Mouse (Mus musculus) kidney, postnatal 36 days (tissue): ENCODE measurements around the gene Atg101.
A peak's percentile ranks its signal among the peaks of the same experiment; 100 is the strongest.

Source experiments
- DNase-seq, 2 experiments: peaks; one replicate each; pipeline ENCODE4 v3.0.0; 2021 to 2022; ENCODE audit warnings: mixed read lengths in 2 of 2

Atg101 gene

GRCm38 (mm10) chr15:101283911-101284750 lies at the start of gene Atg101:
Gene Atg101, plus strand, starts transcription at chr15:101284272.
- peak; percentile 89 to 94 for DNase-seq

GRCm38 (mm10) chr15:101234611-101235341 lies 49.3 kb upstream of the Atg101 start:
- no peak for DNase-seq

GRCm38 (mm10) chr15:101235342-101235698 lies 48.8 kb upstream of the Atg101 start:
- DNase-seq, result no peak

GRCm38 (mm10) chr15:101235728-101236327 lies 48.2 kb upstream of the Atg101 start:
- DNase-seq, result no peak

- DNase-seq, result peak; percentile 76 to 92
Observed at GRCm38 (mm10) chr15:101236878-101237277, 47.2 kb upstream of the Atg101 start.

- peak; percentile 43 to 80 for DNase-seq
Observed at GRCm38 (mm10) chr15:101238885-101239511, 45.1 kb upstream of the Atg101 start.

- no peak for DNase-seq
Observed at GRCm38 (mm10) chr15:101239821-101240220, 44.3 kb upstream of the Atg101 start.

- DNase-seq, result peak; percentile 90 to 93
Observed at GRCm38 (mm10) chr15:101240799-101241204, 43.3 kb upstream of the Atg101 start.

- DNase-seq, result no peak
Observed at GRCm38 (mm10) chr15:101241236-101241635, 42.8 kb upstream of the Atg101 start.

- no peak for DNase-seq
Observed at GRCm38 (mm10) chr15:101241853-101242252, 42.2 kb upstream of the Atg101 start.

- peak; percentile 87 to 88 for DNase-seq
Observed at GRCm38 (mm10) chr15:101242645-101243044, 41.4 kb upstream of the Atg101 start.

- DNase-seq, result no peak
Observed at GRCm38 (mm10) chr15:101244012-101244411, 40.1 kb upstream of the Atg101 start.

GRCm38 (mm10) chr15:101246231-101247154 lies 37.6 kb upstream of the Atg101 start:
- peak; percentile 97 to 99 for DNase-seq

GRCm38 (mm10) chr15:101247155-101247498 lies 36.9 kb upstream of the Atg101 start:
- no peak for DNase-seq

GRCm38 (mm10) chr15:101248029-101248710 lies 35.9 kb upstream of the Atg101 start:
- DNase-seq, result no peak

- no peak for DNase-seq
Observed at GRCm38 (mm10) chr15:101250220-101250800, 33.8 kb upstream of the Atg101 start.

GRCm38 (mm10) chr15:101251930-101252329 lies 32.1 kb upstream of the Atg101 start:
- DNase-seq, result no peak

- no peak for DNase-seq
Observed at GRCm38 (mm10) chr15:101252614-101253013, 31.5 kb upstream of the Atg101 start.

GRCm38 (mm10) chr15:101253563-101253885 lies 30.5 kb upstream of the Atg101 start:
- no peak for DNase-seq

- DNase-seq, result peak; percentile 88 to 89
Observed at GRCm38 (mm10) chr15:101253886-101254795, 29.9 kb upstream of the Atg101 start, which contains the start of gene Nr4a1. Gene Nr4a1, plus strand, starts transcription at chr15:101254269.
